Mouse (Mus musculus) layer of hippocampus, postnatal 10 days (tissue): ENCODE data around the gene Prdm1. TPM values are rescaled to one million over a fixed set of nuclear protein-coding genes. Genes with fewer than 3 reads are reported as not detected.

Experiments
- DNase-seq, 2 experiments: peaks; one replicate each; pipeline ENCODE4 v3.0.0; 2021; ENCODE audit warnings: low spot score in 2 of 2
- long read RNA-seq: library from polyadenylated mRNA; stranded (forward); transcript quantifications from one replicate; pipeline ENCODE4 v2.0.0, GENCODE M21; 2023
- total RNA-seq, 2 experiments: library from RNA; stranded (reverse); gene quantifications; 2 replicates each; pipeline ENCODE4 v1.2.3; 2021

The Prdm1 gene
- 1 to 10 TPM; 1.4 to 1.6 TPM for total RNA-seq
- long read RNA-seq, result 0 reads

DNA sequence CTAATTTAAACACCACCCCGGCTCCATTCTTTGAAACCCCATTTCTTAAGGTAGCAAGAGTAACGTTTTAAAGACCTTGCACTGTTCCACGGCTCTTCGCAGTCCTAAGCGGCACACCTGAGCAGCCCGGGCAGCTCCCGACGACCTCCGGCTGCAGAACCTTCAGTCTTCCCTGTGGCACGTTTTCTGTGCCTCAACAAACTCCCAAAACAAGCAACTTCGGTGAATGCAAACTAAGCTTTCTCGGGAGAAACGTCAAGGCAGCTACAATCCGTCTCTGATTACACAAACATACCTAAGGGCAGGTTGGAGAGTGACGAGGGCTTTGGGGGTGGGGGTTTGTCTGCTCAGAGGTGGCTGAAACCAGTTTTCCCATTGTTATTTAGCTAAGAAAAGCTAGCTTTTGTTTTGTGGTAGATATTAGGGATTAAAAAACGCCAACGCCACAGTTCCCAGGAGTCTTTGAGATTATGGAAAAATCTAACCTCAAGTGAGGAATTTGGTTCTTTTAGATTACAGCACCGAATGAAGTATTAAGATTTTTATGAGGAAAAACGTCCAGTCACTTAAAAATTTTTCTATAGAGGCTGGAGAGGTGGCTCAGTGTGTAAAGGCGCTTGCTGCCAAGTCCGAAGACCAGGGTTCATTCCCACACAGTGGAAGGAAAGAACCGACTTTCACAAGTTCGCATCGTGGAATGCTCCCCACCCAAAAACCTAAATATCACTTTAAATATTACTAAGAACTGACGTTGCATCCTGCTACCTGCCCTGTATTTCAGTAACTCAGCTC, at the start of gene Prdm1:
Prdm1 (minus strand) TSS at position 211 of the 792 bp plus-strand sequence.
- no peak for DNase-seq

DNA sequence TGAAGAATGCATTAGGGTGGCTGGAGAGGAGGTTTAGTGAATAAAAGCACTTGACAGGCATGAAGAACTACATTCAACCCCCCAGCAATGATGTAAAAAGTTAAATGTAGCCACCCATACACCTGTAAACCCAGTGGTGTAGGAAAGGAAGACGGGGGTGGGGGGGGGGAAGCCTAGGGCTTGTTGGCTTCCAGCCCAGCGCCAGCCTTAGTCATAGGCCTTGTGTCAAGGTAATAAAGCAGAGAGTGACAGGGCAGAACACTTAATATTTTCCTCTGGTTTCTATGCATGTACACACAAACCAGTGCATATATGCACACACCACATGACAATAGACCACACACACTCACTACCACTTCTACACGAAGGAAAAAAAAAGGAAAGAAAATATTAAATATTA, 37.7 kb upstream of the Prdm1 start:
- no peak for DNase-seq

DNA sequence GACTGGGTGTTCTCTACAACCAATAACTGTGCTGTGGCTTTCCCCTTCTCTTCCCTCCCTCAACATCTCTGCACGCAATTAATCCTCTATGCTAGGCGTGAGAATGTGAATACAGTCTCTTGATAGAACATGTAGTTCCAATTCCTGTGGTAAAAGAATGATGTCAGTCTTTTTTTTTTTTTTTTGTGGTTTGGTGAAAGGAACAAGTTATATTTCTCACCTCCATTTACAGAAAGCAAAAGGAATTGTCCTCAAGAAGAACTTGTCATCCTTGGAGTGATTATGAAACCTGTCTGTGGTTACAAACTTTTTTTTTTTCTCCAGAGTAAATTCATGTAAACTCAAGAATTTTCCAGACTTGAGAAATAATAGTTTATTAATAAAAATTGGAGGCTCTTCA, 36.8 kb upstream of the Prdm1 start:
- no peak for DNase-seq

DNA sequence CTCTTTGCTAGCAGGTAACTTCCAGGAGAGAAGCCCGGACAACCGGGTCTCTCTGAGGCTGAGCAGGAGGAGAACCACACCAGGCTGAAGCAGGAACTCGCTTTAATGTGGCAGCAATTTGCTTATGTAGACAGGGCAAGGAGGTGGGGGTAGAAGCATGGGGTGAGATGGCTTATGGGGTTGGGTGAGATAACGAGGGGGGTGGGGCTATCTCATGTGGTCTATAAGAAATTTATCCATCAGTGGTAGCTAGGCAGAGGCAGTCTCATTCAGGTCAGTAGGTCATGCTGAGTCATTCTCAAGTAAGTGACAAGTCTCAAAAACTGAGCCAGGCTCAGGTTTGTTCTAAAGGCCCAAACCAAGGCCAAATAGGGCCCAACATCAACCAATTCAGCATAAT, 28.5 kb upstream of the Prdm1 start:
- DNase-seq, result no peak

DNA sequence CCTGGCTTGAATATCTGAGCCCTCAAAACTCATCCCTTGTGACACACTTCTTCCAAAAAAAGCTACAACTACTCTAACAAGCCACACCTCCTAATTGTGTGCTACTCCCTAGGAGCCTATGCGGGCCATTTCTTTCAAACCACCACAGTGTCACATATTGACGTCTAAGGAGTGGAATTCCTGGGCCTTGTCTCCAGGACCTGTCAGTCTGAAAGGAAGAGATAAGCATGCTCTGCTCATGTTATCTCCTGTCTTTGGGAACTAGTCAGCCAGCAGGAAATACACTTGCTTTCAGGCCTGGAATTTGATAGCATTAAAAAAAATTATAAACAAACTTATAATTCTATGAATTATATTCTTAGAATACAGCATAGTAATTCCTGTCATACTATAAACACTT, 27.0 kb upstream of the Prdm1 start:
- no peak for DNase-seq

DNA sequence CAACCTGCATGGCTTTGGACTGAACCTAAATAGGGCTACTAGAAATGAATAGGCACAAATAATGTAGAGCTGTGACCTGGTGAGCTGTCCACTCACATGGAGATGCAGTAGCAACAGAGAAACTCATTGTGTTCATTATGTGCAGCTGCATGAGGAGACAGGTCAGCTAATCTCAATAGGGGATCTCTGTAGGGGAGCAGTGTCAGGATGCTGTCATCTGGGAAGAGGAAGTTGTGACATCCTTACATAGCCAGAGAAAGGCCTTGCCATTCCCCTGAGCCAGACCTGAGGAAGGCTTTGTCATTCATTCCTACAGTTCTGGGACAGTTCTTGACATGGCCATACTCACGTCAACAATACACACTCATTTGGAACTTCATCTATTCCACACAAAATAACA, 25.3 kb upstream of the Prdm1 start:
- DNase-seq, result no peak

DNA sequence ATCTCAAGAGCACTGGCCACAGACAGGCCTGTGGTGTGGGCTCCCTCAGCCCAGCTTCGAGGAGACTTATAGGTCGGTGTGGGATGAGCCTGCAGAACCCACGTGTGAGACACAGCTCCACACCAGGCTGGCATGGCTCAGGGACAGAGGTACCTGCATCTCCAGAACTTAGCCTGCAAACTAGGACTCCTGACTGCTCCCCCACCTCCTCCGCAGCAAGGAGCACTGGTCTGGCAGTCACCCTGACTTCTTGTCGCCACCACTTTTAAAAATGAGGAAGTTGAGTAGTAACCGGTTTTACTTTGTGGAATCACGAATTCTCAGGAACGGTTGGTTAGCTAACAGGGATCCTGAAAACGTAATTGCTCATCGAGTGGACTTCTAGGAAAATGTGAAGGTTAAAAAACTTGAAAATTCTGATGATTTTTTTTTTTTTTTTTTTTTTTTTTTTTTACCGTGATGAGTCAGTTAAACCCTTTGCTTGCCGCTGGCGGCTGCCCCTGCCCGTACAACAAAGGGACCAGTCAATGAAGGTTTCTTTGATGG, 10.8 kb upstream of the Prdm1 start:
- DNase-seq, result no peak

DNA sequence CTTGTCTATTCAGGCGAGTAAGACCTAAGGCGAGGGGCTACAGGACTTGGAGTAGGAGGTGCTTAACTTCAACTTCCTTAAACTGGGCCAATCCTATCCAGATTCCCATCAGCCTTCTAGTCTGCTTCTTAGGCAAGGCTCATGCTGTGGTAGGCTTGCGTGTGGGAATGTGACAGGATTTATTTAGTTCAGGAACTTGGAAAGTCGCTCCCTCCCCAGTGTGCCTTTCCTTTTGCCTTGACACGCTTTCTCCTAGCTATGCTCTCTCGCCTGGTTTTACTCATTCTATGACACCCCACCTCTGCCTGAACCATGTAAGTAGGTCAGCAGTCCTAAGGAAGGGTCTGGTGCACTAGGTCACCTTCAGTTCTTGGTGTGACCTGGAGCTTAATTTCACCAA, 9.8 kb upstream of the Prdm1 start:
- no peak for DNase-seq

DNA sequence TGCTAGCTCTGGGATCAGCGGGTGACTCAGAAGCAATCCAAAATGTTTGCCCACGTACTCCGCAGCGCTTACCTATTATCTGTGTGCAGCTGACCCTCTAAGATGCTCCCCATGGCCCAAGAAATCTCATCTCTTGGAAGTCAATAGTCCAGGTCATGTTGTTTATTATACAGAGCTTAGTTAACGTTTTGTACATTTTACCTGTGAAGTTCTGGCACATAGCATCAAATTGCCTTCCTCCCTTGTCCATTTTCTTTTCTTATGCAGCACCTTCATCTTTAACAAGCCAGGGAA, 1.7 kb upstream of the Prdm1 start:
- DNase-seq, result no peak

DNA sequence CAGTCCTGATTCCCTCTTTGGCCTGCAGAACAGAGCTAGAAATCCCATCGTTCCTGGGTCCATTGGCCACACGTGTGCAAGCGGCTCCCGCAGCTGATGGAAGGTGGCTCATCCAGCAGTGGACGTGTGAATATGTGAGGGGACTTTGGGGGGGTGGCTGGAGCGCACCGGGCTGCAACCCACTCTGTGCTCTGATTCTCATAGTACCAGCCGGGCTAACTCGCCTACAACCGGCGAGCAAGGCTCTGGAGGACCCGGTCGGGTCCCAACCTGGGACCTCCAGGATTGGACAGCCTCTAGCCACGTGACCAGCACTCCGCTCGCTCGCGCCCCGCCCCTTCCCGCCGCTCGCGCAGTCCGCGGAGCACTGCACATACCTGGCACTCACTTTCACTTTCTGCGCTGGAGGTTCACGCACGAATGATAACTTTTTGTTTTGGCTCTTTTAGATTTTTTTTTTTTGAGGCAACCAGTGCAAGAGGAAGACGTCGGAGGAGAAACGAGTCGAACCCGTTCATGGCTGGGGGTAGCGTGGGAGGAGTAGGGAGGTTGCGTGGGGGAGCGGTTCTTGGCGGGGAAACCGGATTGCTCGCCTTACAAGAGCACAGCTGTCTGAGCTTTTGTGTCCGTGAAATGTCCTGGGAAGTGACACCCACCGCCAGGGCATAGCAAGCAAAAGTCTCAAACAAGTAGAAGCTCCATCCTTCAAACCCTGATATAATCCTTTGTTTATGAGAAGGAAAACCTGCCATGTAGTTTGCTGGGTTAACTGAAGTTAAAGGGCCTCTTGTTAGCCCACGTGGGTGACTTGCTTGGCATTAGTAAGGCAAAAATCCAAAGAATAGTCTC, 1.1 kb upstream of the Prdm1 start:
- peak; percentile 49 to 64 for DNase-seq

DNA sequence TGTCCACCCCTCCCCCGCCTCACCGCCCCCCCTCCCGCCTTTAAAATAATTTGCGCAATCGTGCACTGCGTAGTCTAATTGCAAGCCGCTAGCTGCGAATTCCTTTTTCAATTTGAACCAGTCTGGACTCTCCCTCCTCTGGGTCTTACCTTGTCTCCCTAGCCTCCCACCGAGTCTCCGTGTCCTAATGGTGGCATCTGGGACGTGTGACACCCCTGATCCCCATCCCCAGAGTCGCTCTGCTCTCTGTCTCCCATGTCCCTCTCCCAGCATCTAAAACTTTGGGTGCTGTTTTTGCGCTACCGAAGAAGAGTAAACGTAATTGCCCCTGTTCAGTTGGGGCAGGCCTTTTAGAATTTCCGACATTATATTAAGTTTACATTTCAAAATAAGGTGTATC, 650 bp downstream of the Prdm1 start:
- DNase-seq, result peak; percentile 9 to 15

DNA sequence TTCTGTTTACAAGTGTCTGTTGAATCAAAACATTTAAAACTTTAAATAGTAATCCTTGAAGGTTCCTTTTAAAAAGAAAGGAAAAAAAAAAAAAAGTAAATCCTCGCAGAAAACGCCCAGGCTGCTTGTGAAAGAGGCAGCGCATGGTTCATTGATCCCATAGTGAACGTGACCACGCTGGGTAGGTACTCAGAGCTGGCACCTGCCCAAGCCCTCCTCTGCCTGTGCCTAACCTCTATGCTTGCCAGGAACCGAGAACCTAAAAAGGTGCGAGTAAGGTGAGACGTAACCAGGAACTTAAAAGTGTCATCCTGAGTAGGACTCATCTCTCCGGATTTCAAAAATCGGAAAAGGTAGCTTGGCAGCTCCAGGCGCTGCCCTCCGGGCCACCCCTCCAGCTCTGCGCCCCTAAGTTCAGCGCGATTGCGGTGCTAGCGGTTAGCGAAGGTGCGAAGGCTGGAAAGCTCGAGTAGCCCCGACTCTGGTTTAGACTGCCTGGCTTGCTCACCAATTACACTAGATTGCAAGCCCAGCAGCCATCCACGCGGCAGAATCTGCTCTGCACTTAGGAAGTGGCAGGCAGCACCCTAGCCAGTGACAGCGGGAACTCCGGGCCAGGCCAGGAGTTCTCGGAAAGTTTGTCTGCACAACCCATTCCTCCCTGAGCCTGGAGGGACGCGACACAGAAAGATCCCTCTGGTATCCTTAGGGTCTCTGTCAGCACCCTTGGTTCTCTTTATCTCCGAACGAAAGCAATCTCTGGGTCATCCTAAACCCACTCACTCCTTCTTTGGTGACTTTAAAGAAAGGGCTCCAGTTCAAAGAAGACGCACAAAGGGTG, 1.3 kb downstream of the Prdm1 start:
- peak; percentile 22 to 35 for DNase-seq

DNA sequence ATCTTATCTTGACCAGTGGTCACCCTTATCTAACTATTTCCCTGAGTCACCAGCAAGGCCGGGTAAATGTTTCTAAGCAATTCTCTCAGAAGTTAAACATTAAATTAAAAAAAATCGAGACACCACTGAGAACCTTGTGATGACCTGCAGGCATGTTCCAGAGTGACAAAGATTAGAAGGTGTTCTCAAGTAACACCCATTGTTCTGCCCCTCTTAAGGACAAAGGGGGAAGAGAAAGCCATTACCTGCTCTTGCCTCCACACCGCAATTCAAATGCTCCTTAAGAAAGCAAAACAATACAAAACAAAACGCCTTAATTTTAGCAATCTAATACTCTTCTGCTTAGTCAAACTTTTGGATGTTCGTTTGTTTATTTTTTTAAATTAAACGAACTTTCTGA, 8.1 kb downstream of the Prdm1 start:
- DNase-seq, result no peak

DNA sequence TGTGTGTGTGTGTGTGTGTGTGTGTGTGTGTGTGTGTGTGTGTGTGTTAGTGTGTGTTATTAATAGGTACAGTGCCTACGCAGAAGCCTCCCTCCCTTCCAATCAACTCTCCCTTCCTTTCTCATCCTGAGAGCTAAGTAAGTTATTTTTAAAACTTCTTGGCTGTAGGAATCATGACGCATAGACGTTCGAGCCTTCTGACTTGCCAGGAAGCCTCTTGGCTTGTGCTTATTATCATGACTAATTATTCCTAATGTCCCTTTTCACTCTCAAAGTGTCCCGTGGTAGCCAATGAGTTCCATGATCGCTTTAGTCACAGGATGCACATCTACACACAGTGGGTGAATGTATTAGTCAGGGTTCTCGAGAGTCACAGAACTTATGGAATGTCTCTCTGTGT, 9.7 kb downstream of the Prdm1 start:
- no peak for DNase-seq

DNA sequence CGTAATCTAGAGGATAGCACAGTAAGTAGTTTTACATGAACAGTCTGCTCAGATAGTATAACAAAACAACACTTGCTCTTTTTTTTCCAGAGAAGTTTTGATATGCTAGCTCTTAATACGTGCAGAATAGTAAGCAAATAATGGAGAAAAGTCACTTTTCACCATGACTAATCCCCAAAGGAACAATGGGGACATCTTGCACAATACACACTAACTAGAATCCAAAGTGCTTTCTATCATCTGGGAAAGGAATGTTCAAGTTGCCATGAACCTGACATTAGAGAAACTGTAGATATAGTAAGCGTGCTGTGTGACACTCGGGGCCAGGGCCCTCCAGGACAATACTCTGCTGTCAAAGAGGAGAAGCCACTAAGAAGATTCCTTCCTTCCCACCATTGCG, 15.2 kb downstream of the Prdm1 start:
- DNase-seq, result no peak

DNA sequence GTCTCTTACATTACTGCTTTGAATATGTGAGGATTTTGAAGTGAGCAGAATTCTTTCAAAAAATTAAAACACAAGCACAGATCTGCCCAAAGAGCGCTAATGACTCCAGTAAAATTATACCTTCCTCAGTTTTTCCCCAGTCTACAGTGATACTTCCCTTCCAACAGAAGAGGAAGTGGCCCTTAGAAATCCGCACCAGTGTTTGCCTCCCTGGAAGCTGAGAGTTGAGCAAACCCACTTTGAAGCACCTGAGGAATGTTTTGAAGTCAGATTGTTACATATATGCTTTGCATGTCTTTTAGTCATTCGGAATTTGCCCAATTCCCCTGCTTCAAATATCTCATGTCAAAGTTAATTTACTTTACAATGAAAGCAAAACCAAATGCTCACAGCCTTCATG, 17.3 kb downstream of the Prdm1 start:
- no peak for DNase-seq

DNA sequence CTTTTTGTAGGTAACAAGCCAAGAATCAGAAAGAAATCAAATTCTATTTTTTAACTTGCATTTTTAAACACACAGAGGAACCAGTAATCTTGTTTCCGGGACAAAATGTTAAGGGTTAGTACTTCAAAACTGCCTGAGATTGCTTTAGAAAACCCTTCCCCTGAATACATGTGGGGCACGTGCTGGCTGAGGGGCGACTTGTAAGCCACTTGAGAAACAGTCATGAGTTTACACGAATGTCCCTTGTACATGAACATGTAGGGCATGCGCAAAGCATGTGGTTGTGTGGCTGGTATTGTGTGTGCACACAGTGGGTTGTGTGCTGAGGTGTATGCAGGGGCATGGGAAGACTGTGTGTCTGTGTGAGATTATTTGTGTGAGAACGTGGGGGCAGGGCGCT, 19.7 kb downstream of the Prdm1 start:
- no peak for DNase-seq

DNA sequence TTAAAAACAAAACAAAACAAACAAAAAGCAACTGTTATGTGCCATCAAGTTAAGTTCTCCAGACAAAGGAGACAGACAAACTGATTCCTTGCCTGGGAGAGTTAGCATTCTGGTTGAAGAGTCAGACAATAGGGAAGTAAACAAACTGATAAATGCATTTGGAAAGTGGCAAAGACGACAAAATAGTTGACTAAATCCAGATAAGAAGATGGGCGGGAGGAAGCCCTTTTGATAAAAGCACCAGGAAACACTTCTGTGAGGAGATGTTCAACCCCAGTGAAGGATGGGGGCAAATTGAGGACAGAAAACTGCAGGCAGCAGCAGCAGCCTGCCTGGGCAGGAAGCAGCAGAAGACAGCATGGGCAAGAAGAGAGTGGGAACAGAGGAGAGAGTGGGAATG, 20.3 kb downstream of the Prdm1 start:
- no peak for DNase-seq

DNA sequence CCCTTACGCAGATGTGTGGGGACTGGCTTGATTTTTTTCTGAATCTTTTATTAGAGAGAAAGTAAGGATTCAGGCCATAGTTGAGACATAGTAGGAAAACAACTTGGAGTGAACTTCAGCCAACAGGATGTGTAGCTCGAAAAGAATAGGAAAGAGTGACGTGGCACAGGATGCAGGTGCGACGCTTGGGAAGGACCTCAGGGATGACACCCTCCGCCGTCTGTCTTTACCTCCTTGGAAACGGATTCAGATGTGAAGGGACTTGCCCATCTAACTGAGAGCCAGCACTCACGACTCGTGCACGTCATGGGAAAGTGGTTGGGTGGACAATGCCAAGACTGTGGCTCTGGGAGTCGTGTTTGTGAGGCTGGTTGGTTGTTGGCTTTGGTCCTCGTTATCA, 25.4 kb downstream of the Prdm1 start:
- no peak for DNase-seq

DNA sequence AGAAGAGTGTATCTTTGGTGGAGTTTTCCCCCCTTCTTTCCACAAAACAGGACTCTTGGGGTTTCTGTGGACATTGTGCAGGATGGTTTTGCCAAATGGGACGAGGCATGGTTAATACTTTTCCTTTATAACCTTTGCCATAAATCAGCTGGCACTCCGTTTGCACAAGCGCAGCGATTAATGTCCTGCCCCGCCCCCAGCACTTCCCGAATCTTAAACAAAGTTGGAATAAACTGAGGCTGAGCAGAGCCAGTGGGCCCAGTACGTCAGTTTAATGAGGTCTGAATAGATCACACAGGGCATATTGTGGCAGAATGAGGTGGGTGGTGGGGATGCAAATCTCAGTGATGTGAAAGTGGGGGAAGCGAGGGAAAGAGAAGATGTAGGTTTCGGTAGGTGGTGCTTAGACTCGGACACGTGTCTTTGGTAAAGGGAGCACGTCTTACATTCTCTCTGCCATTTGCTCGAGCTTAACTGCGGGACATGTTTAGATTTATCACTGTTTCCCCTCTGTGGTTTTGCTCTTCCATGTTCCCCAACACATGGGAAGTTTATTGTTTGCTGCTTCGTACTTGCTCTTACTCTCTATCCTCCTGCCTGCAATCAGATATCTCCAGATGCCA, 28.3 kb downstream of the Prdm1 start:
- no peak for DNase-seq

DNA sequence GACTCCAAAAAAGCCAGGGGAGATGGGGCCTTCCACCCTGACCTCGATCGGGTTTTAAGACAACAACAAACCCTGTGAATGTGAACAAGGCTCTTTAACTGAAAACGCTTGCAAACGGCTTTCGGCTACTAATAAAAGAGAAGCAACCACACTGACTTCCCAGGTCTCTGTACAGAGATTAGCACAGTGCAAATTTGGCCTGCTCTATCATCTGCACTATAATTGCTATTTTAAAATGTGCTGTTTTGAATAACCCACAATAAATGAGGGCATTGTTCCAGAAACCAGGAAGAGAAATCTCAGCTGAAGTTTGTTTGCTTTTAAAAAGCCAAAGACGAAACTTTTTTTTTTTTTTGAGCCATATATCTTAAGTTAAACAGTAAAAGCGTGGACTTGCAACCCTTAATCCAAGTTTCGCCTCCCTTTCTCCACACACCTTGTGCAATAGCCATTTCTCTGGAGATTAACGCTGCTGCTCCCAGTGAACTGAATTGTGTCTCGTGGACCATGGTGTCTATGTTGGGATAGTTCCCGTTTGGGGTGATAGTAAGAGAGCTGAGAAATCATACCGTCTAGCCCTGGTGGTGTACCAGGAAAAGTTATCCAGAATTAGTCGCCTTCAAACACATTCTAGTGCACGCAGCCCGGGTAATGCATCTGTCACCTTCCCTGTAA, 34.3 kb downstream of the Prdm1 start:
- no peak for DNase-seq
